Mouse (Mus musculus) brain, embryonic 14.5 days (tissue): Measurements from ENCODE around the gene Fam243.

ENCODE experiments used
- CTCF ChIP-seq: fragments of 200-500 bp; IDR thresholded peaks from 2 replicates; pipeline ENCODE4 v1.5.1; 2012; ENCODE audit warnings: inconsistent platforms, mild to moderate bottlenecking, moderate library complexity, borderline replicate concordance; ENCODE audit not compliant: insufficient read depth, insufficient read length; ENCODE audit errors: extremely low read depth
- POLR2A ChIP-seq: fragments of 200-500 bp; IDR thresholded peaks from 2 replicates; pipeline ENCODE4 v1.6.1; 2012; ENCODE audit warnings: mild to moderate bottlenecking, inconsistent platforms, borderline replicate concordance; ENCODE audit not compliant: poor library complexity, insufficient read depth, insufficient read length, severe bottlenecking; ENCODE audit errors: extremely low read depth

DNA sequence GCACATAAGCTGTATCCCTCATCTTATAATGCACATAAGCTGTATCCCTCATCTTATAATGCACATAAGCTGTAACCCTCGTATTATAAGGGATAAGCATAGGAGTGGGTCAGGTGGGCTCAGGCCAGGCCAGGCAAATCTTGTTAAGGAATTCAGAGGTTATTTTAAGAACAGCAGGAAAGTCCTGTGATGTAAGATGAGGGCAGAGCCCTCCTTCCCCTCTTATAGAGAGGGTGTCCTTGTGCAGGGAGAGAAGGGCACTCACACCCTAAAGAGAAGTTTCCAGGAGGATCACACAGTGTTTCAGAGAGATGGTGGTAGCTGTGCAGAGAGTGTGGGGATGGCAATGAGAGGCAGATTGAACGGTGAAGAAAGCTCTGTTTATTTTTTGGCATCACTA is 25.9 kb downstream of the Fam243 start:
- TF ChIP-seq POLR2A (no peak), CTCF (no peak)
